Mouse (Mus musculus) kidney, postnatal 36 days (tissue): ENCODE data around the gene Hspa2.
"Not testable (repeated sequence)": the region's sequence is repeated elsewhere in the genome, so short reads cannot be mapped to it uniquely, and the experiment has no call there.

Experiments used
- DNase-seq, 2 experiments: peaks; one replicate each; pipeline ENCODE4 v3.0.0; 2021 to 2022; ENCODE audit warnings: mixed read lengths in 2 of 2

Hspa2 gene

DNA sequence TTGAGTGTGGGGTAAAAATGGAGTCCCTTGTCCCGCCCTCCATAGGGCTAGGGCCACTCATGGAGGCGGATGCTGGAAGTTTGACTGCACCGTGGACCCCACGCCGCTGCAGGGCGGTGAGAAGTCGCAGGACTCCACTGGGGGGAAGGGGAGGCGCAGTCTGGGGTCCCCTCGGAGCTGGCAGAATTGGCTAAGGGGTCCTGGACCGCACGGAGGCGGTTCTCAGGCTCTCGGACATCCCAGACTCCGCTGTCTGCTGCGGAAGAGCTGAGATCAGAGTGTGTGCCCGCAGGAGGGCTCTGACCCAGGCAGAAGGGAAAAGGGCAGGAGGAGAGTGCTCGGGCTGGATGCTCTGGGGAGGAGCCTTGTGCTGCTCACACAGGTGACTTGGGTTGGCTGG lies 31.1 kb downstream of the Hspa2 start:
- peak in 1 of 2 experiments; percentile 22 for DNase-seq

DNA sequence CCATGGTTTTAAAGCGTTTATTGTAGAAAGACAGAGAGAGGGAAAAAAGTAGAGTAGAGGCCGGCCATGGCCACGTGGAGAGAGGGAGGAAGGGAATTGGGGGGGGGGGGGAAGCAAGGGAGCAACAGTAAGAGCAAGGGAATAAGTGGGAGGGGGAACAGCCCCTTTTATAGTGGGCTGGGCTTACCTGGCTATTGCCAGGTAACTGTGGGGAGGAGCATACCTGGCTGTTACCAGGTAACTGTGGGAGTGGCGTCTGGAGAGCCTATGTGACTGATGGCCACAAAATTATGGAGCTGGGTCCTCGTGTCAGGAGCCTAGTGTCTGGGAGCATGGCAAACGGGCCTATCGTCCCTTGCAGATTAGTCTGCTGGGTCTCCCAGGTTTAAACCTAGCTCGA lies 31.6 kb downstream of the Hspa2 start:
- DNase-seq, result no peak

DNA sequence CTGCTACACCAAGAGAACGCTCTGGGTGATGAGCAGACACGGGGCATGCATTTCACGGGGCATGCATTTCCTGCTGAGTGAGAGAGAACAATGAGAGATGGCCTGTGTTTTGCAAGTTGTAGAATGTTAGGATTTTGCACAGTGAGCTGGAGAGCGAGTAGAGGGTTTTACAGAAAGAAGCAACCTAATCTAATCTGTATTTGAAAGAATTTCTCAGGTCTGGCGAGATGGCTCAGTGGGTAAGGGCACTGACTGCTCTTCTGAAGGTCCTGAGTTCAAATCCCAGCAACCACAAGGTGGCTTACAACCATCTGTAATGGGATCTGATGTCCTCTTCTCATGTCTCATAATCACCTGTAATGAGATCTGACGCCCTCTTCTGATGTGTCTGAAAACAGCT lies 39.5 kb downstream of the Hspa2 start:
- DNase-seq, result not testable (repeated sequence)

DNA sequence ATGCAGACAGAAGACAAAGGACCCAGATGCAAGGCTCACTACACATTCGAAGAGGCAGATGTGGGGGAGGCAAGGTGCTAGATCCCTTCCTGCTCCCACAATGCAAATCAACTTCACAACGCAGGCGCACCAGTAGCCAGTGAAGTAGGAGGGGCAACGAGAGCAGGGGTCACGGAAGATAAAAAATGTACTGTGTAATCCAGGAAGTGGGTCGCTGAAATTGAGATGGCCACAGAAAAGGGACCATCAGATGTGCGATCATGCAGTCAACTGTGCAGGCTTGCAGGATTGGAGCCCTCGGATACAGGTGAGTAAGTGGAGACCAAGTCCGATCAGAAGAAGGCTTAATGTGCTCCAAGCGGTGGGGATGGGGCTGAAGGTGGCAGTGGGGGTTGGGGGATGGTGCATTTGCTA lies 40.4 kb downstream of the Hspa2 start:
- peak; percentile 23 to 32 for DNase-seq

DNA sequence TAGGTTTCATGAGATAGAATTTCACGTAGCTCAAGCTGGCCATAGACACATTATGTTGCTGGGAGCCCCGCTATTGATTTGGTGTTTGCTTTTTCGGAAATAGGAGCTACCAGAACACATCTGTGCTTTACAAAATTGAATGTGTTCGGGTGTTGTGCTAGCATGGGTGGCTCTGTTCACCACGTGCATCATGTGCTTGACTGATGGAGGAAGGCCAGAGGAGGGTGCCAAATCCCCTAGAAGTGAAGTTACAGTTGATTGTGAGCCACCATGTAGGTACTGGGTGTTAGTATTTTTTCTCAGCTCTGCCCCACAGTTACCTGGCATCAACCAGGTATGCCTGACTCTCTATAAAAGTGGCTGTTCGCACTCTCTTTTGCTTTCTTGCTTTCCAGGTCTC lies 40.9 kb downstream of the Hspa2 start:
- DNase-seq, result peak in 1 of 2 experiments; percentile 22

DNA sequence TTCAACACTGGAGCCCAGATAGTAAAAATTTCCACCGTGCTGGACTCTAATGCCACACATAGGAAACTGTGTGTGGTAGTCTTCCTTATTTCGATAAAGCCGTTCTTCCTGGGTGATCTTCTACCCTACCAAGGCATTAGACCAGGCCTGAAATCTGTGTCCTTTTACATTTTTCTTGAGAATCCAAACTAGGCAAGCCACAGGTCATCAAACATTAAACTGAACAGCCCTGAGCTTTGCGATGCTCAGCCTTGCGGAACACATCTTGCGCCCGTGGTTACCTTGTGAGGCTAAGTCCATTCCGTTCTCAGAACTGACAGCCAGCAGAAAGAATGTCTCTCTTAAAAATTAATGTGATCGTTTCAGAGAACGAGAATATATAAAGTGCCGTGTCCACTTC lies 42.2 kb downstream of the Hspa2 start:
- DNase-seq, result peak; percentile 70 to 83

DNA sequence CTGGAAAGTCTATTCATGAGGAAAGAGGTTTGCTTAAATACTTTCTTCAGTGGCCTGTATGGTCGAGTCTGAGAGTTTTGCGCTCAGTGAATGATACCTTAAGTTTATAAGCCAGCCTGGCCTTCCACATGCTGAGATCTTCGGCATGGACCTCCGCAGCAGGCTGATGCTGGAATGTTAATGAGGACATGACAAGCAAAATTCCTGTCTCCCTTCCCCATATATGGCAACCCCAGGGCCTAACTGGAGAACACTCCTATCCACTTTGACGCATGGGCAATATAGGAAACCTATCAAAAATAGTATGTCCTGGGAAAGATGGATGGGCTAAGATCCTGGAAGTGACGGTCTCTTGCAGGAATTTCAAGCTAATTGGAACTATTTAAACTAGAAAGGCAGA lies 44.2 kb downstream of the Hspa2 start:
- no peak for DNase-seq

DNA sequence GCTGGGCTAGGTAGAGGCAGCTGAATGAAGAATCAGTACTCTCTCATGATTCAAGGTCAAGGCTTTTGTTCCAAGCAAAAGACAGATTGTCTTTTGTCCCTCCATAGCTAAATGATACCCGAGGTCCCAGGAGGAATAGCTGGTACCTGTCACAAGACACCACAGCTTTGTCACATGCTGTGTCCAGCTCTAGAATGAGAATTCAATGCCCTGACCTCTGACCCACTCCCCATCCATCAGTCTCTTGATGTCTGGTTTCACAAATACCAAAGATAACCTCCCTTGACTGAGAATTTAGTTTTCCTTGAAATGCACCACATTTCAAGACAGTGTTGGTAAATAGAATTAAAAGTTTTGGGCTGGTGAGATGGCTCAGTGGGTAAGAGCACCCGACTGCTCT lies 48.2 kb downstream of the Hspa2 start:
- no peak for DNase-seq
